Mouse (Mus musculus): ENCODE data around the gene Jup.

GRCm38 (mm10) chr11:100322591-100323258 lies 74.8 kb downstream of the Jup start:
- TF ChIP-seq CTCF (IDR thresholded peaks at IDR 0.05; ENCODE audit: low read depth) (no peak), EP300 (IDR thresholded peaks at IDR 0.05; ENCODE audit: low read depth) (peak; percentile 24; the same call in 1 of the 2 replicates)
